Mouse (Mus musculus) G1E (cell line): ENCODE results near the gene Rab13. TPM values are rescaled to one million over a fixed set of nuclear protein-coding genes. Genes with fewer than 3 reads are reported as not detected.

ENCODE experiments used
- ATAC-seq: 2 replicates; pipeline ENCODE4 v1.8.0; 2016; ENCODE audit warnings: mild to moderate bottlenecking; ENCODE audit not compliant: insufficient number of reproducible peaks, poor library complexity, low FRiP score, severe bottlenecking; ENCODE audit errors: extremely low read depth
- DNase-seq: peaks from one replicate; pipeline ENCODE4 v3.0.0; 2012; ENCODE audit warnings: low spot score
- H3K27me3 ChIP-seq: 2 replicates; pipeline ENCODE4 v1.6.1; 2012; ENCODE audit warnings: mild to moderate bottlenecking, low read length, inconsistent platforms; ENCODE audit not compliant: insufficient read depth
- H3K36me3 ChIP-seq: replicated peaks from 2 replicates; pipeline ENCODE3; 2012; ENCODE audit warnings: mild to moderate bottlenecking, inconsistent platforms
- H3K4me1 ChIP-seq: 2 replicates; pipeline ENCODE4 v1.6.1; 2012; ENCODE audit warnings: low read depth, low read length, inconsistent platforms, mixed read lengths; ENCODE audit not compliant: insufficient read depth
- H3K4me3 ChIP-seq: 2 replicates; pipeline ENCODE4 v1.5.1; 2012; ENCODE audit warnings: low read depth, mild to moderate bottlenecking, inconsistent platforms, low read length, moderate library complexity, mixed read lengths
- H3K9me3 ChIP-seq: replicated peaks from 2 replicates; pipeline ENCODE4 v1.6.1; 2012; ENCODE audit warnings: inconsistent platforms
- CTCF ChIP-seq: IDR thresholded peaks from 2 replicates; pipeline ENCODE4 v1.5.1; 2012; ENCODE audit warnings: low read depth, low read length, inconsistent platforms, mixed read lengths
- GATA1 ChIP-seq: IDR thresholded peaks from 2 replicates; pipeline ENCODE4 v1.6.1; 2012; ENCODE audit warnings: borderline replicate concordance, low read length, inconsistent platforms, mixed read lengths
- GATA2 ChIP-seq: IDR thresholded peaks from 2 replicates; pipeline ENCODE4 v1.6.1; 2012; ENCODE audit warnings: low read depth, low read length, inconsistent platforms, borderline replicate concordance
- POLR2AphosphoS5 ChIP-seq: IDR thresholded peaks from 2 replicates; pipeline ENCODE4 v1.6.1; 2012; ENCODE audit warnings: low read depth, low read length, inconsistent platforms; ENCODE audit not compliant: insufficient replicate concordance
- TAL1 ChIP-seq: conservative IDR thresholded peaks from 2 replicates; pipeline ENCODE4 v1.6.1; 2012; ENCODE audit warnings: low read depth, low read length, inconsistent platforms, mixed read lengths
- polyA plus RNA-seq: library from polyadenylated mRNA; stranded (reverse); fragments of >175 nt; gene quantifications from 2 replicates; pipeline ENCODE4 v1.2.3, GENCODE M21; 2012
- total RNA-seq, 2 experiments: library from RNA; stranded (forward) in 1 of 2; stranded (reverse) in 1 of 2; fragments of 200-1000 nt in 1 of 2; fragments of >200 nt in 1 of 2; fragmentation: Nextera tagmentation in 1 of 2; gene quantifications; 2 replicates each; pipeline ENCODE4 v1.2.3; 2014 to 2017

Gene Rab13
- total and polyA plus RNA-seq, 3 experiments: 2.4 to 6.1 TPM; not detected in 1

DNA sequence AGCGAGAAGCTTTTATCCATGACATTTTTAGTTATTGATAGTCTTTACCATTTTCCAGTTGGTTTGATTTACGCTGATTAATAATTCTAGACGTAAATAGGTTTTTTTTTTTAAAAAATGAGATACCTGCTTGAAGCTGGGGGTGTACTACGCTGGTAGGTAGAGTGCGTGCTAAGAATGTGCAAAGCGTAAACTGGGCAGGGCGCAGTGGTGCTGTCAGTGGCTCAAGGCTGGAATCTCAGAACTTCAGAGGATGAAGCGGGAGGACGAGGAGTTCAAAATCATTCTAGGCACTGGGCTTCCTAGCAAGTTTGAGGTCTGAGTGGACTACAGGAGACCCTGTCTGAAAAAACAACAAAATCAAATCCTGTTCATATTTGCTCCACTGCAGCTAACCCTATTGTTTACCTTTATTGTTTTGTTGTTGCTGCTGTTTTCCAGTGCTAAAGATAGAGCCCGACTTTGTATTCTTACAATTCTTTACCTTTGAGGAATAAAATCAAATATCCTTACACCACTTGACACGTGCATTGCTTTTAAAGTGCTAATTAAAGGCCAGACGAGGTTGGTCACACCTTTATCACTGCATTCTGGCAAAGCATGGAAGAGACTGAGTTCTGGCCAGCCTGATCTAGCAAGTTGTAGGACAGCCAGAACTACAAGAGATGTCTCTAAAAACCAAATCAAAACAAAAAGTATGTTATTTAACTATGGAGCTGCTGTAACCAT is 625 bp downstream of the Rab13 start:
- H3K27me3 ChIP-seq: 0 out of 2 replicates have a peak, but pooled peaks cover 6% of the 10 kb centered on the region
- no peaks in the 10 kb centered on the region for H3K9me3 ChIP-seq
- peaks cover 26% of the 10 kb centered on the region for H3K4me1 ChIP-seq
- peaks cover 35% of the 10 kb centered on the region for H3K36me3 ChIP-seq
- peak overlapping the region; percentile 93 for H3K4me3 ChIP-seq
- ATAC-seq (no peak), DNase-seq (no peak)
- TF ChIP-seq TAL1 (no peak), CTCF (no peak), POLR2AphosphoS5 (no peak), GATA1 (no peak), GATA2 (no peak)

DNA sequence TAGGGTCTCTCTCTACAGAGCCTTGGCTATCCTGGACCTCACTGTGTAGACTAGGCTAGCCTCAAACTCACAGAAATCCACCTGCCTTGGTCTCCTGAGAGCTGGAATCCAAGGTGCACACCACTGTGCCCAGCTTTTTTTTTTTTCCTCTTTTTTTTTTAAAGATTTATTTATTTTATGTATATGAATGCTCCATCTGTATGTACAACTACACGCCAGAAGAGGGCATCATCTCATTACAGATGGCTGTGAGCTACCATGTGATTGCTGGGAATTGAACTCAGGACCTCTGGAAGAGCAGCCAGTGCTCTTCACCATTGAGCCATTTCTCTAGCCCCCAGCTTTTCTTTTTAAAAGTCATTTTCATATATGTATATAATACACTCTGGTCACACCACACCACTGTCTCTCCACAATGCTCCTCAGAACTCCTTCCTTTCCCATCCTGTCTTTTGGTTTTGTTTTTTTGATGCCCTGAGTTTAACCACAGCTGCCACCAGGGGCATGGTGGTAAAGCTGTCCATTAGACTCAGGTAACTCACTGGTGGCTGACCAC is 2.4 kb downstream of the Rab13 start:
- no peak for ATAC-seq
- Histone ChIP-seq H3K27me3 (0 out of 2 replicates have a peak, but pooled peaks cover 6% of the 10 kb centered on the region), H3K4me1 (peaks cover 34% of the 10 kb centered on the region), H3K36me3 (peaks cover 19% of the 10 kb centered on the region), H3K9me3 (no peaks in the 10 kb centered on the region), H3K4me3 (no peak overlapping the region)
- TF ChIP-seq GATA2 (no peak), POLR2AphosphoS5 (no peak), CTCF (no peak), GATA1 (no peak), TAL1 (no peak)
- DNase-seq: no peak

DNA sequence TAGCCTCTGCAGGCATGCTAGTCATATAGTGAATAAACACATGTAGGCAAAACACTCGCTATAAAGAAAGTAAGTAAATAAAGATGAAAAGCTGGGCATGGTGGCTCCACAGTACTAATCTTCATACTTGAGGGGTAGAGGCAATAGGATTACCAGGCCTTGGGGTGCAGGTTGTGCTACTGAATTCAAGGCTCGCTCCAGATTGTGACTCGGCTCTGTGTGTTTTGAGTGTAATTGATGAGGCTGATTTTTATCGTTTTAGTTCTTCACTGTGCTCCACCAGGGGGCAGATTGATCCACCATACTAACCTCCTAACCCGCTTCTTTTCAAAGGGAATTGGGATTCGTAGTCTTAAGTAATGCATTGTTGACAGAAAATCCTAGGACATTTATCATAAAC is 6.6 kb downstream of the Rab13 start:
- peak; percentile 41 for TF ChIP-seq CTCF
- TF ChIP-seq GATA1: no peak
- no peak for TF ChIP-seq GATA2
- no peaks in the 10 kb centered on the region for H3K9me3 ChIP-seq
- peaks cover 13% of the 10 kb centered on the region for H3K27me3 ChIP-seq
- peak overlapping the region; percentile 70; the same call in 1 of the 2 replicates for H3K4me3 ChIP-seq
- DNase-seq (peak; percentile 51), ATAC-seq (peak; percentile 57)
- H3K36me3 ChIP-seq: no peaks in the 10 kb centered on the region
- H3K4me1 ChIP-seq: peaks cover 32% of the 10 kb centered on the region

DNA sequence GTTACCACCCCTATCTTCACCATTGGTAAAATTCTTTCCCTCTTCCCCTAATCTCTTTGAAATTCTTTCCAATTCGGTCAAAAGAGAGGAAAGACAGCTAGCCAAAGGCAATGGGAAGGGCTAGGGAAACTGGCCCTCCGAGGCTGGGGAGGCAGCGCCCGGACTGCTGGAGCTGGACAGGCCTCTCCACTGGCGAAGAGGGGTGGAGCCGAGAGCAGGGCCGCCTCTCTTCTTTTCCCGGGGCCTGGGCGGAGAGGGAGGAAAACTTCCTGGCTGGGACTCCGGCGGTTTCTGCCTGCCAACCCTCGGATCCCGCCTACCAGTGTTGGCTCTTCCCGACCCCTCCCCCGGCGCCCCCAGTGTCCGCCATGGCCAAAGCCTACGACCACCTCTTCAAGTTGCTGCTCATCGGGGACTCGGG is 7.0 kb downstream of the Rab13 start:
- no peak for DNase-seq
- no peaks in the 10 kb centered on the region for H3K9me3 ChIP-seq
- no peaks in the 10 kb centered on the region for H3K36me3 ChIP-seq
- TF ChIP-seq POLR2AphosphoS5 (no peak), GATA2 (no peak), TAL1 (no peak), GATA1 (no peak), CTCF (no peak)
- H3K27me3 ChIP-seq: peaks cover 15% of the 10 kb centered on the region
- no peak for ATAC-seq
- H3K4me1 ChIP-seq: peaks cover 32% of the 10 kb centered on the region
- H3K4me3 ChIP-seq: peak overlapping the region; percentile 70

DNA sequence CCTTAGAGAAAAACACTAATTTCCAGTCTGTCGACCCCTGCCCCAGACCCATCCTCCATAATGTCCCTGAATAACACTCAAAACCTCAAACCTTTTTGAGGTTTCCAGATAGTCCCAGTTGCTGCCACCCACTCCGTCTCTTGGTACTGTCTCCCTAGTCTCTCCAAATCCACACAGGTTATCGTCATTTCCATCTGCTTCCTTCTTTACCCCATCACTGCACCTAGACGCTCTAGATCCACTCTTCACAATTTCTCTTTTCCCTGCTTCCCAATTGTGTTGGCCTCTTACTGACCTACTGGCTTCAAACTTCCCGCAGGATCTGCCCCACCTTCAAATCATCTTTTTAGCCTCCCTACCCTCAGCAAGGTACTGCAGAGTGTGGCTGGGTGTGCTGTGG is 7.6 kb downstream of the Rab13 start:
- Histone ChIP-seq H3K36me3 (no peaks in the 10 kb centered on the region), H3K4me3 (no peak overlapping the region; the same call in 1 of the 2 replicates), H3K27me3 (peaks cover 20% of the 10 kb centered on the region), H3K4me1 (peaks cover 32% of the 10 kb centered on the region), H3K9me3 (no peaks in the 10 kb centered on the region)
- no peak for ATAC-seq
- no peak for TF ChIP-seq CTCF
- no peak for TF ChIP-seq TAL1
- no peak for TF ChIP-seq GATA2
- no peak for TF ChIP-seq GATA1
- TF ChIP-seq POLR2AphosphoS5: no peak
- no peak for DNase-seq

DNA sequence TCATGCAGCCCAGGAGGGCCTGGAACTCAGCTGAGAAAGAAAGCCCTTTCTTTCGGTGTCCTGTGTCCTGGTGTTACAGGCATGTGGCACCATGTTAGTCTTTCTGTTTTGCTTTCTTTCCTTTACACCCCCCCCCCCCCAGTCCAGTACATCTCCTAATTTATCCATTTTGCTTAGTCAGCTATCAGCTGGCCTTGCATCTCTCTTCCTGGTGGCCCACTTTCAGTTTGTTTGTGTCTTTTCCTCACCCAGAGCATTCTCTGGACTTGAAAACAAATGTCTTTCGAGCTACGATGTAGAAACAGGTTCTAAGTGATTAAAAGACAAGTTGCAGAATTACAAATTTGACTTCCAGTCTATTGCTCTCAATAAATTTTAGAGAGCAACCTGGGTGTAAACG is 9.0 kb downstream of the Rab13 start:
- peaks cover 32% of the 10 kb centered on the region for H3K4me1 ChIP-seq

More for the DNA sequence above, 9.0 kb downstream of the Rab13 start:
- Histone ChIP-seq H3K4me3 (no peak overlapping the region), H3K9me3 (no peaks in the 10 kb centered on the region), H3K36me3 (no peaks in the 10 kb centered on the region), H3K27me3 (peaks cover 20% of the 10 kb centered on the region)
- no peak for DNase-seq
- no peak for ATAC-seq
- no peak for TF ChIP-seq TAL1
- no peak for TF ChIP-seq GATA2
- TF ChIP-seq GATA1: no peak
- no peak for TF ChIP-seq CTCF
- no peak for TF ChIP-seq POLR2AphosphoS5
